Mouse (Mus musculus): ENCODE results near the gene Ninj1.

Gene Ninj1

DNA sequence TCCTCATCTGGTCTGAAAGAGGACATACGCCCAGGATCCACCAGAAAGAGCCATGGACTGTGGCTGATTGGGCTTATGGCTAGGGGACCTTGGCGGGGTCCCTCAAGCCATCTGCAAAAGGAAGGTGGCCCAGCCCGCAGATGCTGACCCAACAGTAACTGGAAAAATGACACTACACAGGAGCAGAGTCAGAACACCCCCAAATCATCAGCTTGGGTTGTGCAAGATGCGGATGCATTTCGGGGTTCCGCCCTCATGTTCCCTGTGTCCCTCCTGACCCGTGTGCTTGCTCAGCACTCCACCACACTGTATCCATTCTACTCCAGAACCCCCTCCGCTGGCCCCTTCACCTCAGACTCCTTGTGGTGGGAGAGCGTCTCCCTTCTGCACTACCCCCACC lies 11.4 kb downstream of the Ninj1 start:
- DNase-seq (ENCODE audit: low read depth) = no peak

DNA sequence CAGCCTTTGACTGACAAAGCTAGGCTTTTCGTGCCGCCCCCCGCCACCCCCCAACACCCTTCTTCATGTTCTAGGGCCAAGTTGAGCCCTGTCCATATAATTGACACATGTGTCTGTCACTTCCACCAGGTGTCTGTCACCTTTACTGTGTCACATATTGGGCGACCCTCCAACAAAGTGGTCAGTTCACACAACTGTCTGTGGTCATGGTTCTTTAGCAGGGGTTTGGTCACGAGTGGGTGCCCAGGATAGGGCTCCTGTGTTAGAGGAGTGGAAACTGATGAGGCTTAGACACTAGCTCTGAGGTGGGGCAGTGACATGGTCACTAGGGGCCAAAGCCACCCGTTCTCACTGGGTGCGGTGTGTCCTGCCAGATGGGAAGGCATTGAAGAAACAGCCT lies 12.6 kb downstream of the Ninj1 start:
- no peak for DNase-seq (ENCODE audit: low read depth)

DNA sequence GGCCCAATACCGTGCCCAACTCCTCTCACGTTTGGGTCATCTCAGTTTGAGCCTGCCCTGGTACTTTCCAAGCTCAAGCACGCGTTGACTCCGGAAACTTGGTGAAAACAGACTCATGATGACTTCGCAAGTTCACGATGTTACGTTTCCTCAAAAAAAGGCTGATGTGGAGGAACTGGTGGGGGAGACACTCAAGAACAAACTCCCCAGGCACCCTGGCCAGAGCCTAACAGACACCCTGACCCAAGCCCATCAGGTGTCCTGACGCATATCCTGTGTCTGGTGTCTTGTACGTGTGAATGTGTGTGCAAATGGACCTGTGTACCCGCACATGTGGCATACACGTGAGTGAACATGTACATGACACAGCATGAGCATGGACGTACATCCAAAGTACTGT lies 13.4 kb downstream of the Ninj1 start:
- peak; percentile 25 for DNase-seq (ENCODE audit: low read depth)

DNA sequence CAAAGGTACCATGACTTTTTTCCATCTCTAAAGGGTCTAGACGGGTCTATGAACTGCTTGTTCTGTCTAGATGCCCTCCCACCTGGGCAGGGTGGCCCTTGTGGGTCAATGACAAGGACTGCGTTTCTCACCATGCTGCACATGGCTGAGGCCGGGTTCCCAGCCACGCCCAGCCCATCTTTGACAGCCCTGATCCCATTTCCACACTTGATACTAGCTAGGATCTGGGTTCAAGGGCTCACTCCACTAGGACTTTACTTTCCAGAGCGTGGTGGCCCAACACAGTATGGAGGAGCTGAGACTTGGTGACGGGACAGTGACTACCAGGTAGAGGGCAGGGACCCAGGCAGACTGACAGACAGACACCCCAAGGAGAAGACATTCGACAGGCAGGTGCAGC lies 15.3 kb downstream of the Ninj1 start:
- no peak for DNase-seq (ENCODE audit: low read depth)

DNA sequence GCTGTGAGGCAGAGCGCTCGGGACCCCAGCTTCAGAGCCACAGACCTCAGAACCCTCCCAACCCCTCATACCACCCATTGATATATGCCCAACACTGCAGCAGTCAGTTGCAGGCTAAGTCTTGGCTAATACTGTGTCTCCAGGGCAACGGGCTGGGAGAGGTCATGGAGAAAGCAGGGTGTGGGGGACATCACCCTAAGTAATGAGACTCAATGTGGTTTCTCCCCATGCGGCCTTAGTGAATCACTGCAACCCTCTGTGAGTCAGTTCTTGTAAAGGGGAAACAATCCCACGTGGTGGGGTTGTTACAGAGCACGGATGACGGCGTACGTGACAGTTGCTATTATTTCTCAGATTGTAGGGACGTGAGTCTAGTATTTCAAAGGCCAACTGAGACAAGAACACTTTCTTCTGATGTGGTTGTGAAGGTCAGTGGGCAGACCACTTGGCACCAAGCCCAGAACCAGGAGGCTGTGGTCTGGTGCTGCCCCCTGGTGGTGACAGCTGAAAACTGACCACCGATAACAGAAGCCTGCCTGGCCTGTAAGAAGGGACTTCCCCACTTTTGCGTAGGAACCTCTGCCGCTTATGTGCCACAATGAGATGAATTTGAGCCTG lies 18.2 kb downstream of the Ninj1 start:
- peak; percentile 88 for DNase-seq (ENCODE audit: low read depth)

DNA sequence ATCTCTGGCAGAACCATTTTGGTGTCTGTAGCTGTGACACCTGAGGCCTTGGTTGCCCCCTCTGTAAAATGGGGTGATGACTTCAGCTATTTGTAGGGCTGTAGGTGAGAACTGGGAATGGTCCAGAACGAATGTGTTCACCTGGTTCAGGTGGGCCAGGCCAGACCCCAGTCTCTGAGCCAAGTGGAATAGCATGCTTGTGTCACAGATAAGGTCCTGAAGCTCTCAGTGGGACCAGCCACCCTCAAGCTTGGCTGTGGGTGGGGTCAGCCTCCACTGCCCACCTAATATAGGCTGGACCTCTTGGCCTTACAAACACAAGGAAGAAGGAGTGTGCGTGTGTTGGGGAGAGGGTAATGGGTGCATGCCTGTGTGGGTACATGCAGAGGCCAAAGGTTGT lies 19.1 kb downstream of the Ninj1 start:
- no peak for DNase-seq (ENCODE audit: low read depth)

DNA sequence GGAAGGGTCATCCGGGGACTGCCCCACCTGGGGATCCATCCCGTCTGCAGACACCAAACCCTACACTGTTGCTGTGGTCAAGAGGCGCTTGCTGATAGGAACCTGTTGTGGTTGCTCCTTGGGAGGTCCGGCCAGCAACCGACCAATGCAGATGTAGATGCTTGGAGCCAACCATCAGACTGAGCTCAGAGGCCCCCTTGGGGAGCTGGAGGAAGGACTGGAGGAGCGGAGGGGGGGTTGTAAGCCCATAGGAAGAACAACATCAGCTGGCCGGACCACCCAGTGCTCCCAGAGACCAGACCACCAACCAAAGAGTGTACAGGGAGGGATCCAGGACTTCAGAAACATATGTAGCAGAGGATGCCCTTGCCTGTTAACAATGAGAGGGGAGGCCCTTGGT lies 22.0 kb downstream of the Ninj1 start:
- no peak for DNase-seq (ENCODE audit: low read depth)

DNA sequence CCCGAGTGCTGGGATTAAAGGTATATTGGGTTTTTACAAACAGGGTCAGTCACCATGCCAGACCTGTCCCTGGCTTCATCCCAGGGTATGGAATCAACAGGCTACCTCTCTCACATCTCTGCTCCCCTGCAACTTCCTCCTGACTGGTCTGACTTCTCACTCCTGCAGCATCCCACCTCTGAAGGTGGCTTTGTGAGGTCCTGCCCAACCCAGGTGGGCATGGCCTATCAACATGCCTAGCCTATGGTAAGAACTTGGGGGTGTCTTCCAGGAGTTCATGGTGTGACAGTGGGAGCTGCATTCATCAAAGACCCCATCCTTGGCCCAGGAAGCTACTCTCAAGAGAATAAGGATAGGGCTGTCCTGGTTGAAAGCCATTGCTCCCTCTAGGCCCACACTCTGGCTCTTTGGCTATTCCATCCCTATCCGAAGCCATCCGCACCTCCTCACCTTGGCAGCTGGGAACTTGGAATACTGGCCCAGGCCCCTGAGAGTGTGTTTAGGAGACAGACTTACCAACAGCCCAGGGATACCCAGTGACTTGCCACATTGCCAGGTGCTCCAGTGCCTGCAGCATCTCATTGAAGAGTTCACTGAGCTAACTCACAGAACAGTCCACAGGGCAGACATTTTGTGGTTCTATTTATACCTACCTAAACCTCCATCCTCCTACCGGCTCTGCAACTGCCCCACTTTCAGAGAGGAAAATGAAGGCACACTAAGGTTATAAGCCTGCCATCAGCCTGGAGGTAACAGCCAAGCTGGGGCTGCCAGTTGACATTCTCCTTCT lies 25.6 kb downstream of the Ninj1 start:
- no peak for DNase-seq (ENCODE audit: low read depth)

DNA sequence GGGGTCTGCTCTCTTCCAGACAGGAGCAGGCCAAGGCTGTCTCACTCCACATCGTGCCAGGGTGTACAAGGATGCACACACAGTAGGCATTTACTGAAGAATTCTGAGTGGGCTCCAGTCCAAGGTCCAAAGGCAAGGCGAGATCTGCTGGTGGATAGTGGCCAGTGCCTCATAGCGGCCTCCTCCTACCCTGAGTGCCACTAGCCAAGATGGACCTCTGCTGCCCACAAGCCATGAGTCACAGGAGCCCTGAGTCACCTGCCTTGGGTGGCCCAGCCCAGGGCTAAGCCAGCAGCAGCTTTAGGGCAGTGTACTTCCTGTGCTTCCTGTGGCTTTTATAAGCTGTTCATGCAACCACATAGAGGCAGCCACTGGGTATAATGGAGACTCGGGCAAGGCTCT lies 26.2 kb downstream of the Ninj1 start:
- peak; percentile 70 for DNase-seq (ENCODE audit: low read depth)

DNA sequence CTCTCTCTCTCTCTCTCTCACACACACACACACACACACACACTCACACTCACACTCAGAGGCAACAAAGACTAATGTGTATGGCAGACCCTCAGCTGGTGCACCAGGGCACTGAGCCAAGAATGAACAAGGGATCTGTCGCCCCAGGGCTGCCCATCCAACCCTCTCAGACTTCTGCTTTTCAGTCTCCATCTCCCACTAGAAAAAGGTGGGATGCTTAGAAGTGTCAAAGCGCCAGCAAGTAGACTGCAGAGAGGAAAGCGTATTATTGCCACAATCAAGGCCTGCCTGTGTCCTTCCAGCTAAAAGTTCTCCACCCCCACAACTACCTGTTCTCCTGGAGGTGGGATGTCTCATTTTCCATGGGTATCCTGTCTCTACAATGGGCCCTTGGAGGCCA lies 27.2 kb downstream of the Ninj1 start:
- peak; percentile 25 for DNase-seq (ENCODE audit: low read depth)

DNA sequence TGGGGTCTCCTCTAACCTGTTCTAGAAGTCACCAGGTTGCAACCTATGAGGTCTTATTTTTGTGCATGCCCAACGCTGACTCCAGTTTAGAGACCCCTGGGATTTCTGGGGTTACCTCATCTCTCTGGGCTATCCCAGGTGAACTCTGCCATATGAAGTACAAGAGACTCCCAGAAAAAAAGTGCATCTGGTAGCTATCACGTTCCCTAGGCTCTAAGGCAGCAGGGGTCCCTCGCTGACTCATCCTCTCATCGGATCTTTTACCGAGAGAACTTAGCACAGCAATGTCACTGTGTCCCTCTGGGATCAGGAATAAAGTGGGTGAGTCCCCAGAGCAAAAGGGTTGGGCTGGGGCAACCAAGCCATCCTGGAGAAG lies 27.8 kb downstream of the Ninj1 start:
- DNase-seq (ENCODE audit: low read depth) = no peak

DNA sequence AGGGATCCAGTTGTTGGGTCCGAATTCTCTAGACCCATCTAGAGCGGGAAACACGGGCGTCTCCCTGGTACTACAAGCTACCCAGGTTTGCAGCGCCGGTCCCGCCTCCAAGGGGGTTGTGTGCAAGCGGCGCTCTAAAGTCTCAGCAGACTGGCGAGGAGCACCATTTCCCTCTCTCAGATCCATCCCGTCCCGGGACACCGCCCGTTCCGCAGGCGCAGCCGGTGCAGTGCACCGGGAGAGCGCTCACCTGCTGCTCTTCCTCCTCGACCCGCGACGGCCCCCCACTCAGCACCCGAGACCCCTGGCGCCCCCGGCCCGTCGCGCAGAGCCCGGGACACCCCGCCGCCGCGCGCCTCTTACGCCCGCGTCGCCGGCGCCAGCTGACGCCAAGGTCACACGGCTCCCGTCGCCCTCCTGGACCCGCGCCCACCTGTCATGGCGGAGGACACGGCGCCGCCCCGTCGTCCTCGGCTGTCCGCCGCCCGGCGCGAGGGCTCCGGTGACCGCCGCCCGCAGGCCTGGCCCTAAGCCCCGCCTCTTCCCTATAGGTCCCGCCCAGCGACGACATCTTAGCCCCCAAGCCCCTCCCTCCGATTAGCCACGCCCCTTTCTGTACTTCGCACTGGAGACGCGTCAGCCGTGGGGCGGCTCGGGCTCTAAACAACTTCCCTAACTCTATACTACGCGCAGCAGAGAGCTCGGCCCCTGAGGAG lies 28.4 kb downstream of the Ninj1 start, which contains the start of gene Card19:
TSS of gene Card19 (minus strand) at position 534 of the 716 bp plus-strand sequence.
- DNase-seq (ENCODE audit: low read depth) = peak; percentile 99

DNA sequence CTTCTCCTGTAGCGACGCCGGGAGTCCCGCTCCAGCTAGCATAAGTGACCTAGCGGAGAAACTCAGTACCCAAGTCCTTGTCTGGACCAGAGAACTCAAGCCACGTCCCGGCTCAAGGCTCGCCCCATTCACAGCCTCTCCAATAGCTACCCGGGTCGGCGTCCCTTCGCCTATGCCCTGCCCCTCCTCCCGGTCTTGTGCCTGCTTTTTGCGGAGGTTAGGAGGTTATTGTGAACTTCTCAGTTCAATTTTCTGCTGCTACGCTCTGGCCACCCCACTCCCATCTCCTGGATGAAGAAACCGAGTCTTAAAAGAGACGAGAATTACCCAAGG lies 28.9 kb downstream of the Ninj1 start:
- no peak for DNase-seq (ENCODE audit: low read depth)

DNA sequence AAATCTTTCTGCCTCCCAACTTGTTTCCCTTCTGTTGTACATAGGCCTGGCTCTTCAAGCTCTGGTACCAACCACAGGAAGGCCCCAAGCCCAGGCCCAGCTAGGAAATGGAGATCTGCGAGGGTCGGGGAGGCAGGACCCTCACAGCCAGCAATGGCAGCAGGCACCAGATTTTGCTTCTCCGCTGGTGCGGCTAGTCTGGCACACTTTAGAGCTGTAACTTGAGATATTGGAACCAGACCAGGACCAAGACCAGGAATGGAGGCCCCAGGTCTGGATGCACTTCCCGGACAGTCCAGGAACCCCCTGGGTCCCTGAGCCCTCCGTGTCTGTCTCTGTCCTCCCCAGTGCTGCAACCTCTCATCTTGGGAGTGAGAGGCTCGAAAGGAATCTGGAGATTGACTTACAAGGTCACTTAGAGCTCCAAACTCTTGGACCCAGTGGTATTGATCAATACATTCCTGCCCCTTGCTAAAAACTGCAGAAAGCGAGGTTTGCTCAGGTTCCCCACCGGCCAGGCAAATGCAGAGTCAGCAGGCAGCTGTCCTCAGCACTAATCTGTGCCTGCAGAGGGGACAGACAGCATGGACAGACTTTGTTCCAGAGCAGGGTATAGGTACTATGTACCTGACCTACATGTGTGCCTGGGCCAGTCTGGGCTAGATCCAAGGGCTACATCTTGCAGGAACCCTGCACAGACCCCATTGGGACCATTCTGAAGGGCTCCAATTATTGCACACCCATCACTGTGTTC lies 29.7 kb downstream of the Ninj1 start:
- no peak for DNase-seq (ENCODE audit: low read depth)

DNA sequence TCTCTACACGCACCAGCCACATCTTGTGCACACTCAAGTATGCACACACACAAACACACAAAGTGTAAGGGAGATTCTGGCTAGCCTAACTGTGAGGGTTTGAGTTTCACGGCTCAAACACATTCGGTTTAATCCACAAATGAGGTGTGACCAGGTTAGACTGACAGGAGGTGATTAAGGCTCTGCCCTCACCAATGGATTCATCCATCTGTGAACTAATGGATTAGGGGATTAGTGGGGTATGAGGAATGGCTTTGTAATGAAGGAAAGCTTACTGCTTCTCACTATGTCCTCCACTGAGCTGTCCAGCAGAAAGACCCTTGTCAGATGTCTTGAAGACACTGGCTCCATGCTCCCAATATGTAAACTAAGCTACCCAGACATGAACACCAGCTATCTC lies 31.4 kb downstream of the Ninj1 start:
- DNase-seq (ENCODE audit: low read depth) = no peak

DNA sequence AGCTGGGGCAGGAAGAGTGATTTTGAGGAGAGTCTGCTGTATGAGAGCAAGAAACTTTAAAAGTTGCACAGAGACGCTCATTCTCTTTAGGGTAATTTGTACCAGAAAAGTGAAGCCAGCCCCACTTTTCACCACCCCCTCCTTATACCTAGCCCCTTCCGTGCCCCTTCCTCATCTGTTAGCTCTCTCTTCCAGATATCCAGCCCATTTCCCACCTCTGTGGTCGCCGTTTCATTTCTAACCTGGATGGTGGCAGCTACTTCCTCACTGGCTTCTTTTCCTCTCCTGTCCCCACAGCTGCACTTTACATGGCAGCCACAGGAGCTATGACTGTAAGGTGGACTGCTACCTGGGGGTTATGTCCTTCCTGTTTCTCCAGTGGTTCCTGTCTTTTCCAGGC lies 32.1 kb downstream of the Ninj1 start:
- no peak for DNase-seq (ENCODE audit: low read depth)

DNA sequence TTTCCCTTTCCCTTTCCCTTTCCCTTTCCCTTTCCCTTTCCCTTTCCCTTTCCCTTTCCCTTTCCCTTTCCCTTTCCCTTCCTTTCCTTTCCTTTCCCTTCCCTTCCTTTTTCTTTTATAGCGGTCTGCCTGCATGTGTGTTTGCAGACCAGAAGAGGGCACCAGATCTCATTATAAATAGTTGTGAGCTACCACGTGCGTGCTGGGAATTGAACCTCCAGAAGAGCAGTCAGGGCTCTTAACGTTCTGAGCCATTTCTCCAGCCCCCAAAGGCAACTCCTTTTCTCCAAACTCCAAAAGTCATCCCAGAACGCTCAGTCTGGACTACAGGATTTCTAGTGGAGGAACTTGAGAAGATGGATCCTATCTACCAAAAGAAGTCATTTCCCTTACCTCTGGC lies 33.6 kb downstream of the Ninj1 start:
- peak; percentile 21 for DNase-seq (ENCODE audit: low read depth)

DNA sequence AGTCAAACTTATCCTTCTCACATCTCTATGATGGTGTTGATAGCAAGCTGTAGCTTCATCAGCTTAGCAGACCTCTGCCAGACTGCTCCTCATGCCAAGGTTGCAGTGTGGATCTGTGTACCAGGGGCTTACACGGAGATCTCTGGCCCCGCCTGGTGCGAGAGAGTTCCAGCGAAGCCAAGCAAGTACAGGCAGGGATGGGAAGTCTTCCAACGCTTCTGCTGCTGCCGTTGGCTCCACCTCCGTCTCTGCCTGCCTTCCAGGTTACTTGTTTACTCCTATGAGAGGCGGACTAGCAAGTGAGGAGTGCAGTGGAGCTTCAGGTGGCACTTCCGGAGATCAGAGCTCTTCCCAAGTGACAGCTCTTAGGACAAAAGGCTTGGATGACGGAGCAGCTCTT lies 37.0 kb downstream of the Ninj1 start:
- DNase-seq (ENCODE audit: low read depth) = no peak

DNA sequence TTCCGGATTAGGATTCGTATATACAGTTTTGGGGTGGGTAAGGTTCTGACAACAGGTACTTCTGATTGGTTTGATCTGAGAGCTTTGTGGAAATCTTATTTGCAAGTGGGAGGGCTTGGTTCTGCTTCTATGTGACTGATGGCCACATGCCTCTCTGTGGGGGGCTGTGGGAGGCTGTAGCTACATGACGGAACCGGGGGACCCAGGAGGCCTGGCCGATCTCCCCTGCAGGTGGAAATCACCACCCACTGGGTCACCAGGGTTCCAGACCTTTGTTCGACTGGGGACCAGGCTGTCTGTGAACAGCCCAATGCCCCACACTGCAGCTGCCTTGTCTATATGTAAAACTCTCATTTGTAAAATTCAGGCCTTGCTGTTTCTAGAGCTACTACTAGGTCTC lies 37.4 kb downstream of the Ninj1 start:
- no peak for DNase-seq (ENCODE audit: low read depth)

DNA sequence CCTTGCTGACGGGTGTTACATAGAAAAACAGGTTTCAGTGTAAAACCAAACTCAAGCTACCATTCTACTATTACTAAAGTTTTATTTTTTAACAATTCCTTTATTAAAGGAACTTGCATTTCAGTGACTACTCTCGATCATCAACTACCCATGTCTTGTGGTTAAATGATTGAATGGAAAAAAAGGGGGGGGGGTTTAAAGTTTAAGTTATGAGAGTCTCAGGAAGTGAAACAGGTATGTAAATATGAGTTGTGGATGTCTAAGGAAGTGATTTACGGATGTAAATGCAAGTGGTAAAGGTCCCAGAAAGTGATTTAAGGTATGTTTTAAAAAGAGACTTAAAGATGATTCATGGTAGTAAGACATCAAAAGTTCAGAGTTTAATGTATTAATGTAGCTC lies 37.9 kb downstream of the Ninj1 start:
- no peak for DNase-seq (ENCODE audit: low read depth)

DNA sequence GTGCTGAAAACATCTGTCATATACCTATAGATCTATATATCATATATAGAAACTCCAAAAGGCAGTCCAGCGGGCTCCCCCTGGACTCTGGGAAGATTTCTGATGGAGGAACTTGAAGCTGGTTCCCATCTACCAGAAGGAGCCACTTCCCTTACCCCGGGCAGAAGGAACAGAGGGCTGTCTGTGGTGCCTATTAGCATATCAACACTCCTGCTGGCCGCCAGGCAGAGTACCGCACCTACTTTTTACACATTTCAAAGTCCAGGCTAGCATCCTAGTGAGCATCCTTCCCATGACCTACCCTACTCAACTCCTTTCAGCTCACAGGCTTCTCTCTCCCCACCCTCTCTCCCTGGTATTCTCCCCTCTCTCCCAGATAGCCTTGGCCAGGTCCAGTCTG lies 38.3 kb downstream of the Ninj1 start:
- no peak for DNase-seq (ENCODE audit: low read depth)

DNA sequence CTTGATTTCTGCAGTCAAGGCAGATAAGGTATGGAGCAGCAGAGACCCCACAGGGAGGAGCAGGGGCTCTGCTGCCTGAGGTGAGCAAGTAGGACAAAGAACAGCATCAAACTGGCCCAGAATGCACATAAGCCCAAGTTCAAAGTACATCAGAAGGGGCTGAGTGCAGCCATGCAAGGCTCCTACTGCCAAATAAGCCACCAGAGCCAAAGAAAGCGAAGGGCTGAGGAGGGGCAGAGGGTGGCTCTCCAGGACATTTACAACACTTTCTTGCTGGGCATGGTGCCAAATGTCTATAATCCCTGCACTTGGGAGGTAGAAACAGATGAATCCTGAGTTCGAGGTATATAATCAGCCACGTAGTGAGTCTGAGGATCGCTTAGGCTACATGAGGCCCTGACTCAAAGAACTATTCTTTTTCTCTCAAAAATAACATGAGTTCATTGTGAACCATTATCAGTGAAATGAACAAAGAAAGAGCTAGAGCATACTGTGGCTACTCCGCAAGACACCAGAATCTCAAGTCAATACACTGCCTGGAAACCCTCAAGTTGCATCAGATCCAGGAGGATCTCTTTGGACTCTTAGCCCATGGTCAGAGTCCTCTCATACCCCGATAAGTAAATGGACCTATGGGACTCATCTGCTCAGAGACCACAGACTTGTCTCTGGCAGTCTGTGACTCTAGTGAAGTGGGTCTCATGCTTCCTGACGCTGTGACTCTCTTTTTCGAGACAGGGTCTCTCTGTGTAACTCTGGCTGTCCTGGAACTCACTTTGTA lies 46.7 kb downstream of the Ninj1 start:
- no peak for DNase-seq (ENCODE audit: low read depth)

All from induced T-regulatory cell, adult 2 months (primary cell).